Mouse (Mus musculus) megakaryocyte, embryonic 14.5 days (primary cell): Measurements from ENCODE around the gene Tlr8.

Experiments
- FLI1 ChIP-seq: IDR thresholded peaks from 2 replicates; pipeline ENCODE4 v1.6.1; 2012; ENCODE audit warnings: low read length, inconsistent platforms, mixed read lengths
- GATA1 ChIP-seq: IDR thresholded peaks from 3 replicates; pipeline ENCODE4 v1.6.1; 2012; ENCODE audit warnings: mixed read lengths, low read length, inconsistent platforms, borderline replicate concordance

DNA sequence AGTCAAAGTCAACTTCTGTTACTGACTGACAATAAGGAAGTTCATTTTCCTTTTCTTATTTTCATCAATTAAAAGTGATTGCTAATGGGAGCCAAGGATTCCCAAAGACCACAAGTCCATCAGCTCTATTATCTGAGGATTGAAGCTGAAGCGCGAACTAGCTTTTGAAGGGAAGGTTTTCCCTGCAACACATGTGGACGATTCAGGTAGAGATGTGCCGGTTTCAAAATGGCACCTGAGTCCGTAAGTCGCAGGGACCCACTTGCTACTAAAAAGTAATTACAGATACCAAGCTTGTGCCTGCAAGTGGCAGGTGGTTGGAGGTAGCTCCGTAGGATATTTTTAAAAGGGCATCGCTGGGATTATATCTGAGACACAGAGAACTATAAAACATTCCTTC lies 54.3 kb downstream of the Tlr8 start:
- no peak for TF ChIP-seq GATA1
- no peak for TF ChIP-seq FLI1
